Mouse (Mus musculus): Measurements from ENCODE around the gene Slc5a7. TPM values are rescaled to one million over a fixed set of nuclear protein-coding genes. Genes with fewer than 3 reads are reported as not detected.

The Slc5a7 gene
- not detected in 2 replicates for polyA plus RNA-seq (2012; rRNA removed)

DNA sequence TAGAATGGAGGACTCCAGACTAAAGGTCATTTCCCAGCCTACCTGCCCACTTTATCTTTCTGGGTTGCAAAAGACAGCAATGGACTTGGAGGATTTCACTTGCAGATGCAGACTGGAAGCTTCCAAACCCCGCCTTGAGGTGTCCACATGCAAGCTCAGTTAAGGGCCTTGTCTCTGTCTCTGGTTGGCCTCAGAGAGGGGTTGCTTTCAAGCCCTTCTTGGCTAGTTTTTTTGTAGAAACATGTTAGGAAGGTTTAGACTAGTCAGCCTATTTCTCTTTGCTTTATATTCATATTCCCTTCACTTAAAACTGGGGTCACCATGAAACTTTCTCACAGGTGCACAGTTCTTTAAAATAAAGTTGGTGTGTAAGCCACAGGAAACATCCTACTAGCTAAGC, at the start of gene Slc5a7:
TSS of gene Slc5a7 (minus strand) at position 101 of the 400 bp plus-strand sequence.
- no peak for TF ChIP-seq POLR2A (IDR thresholded peaks at IDR 0.05; ENCODE audit: control insufficient read depth, extremely low read depth, insufficient read depth, low read length, poor library complexity)
- TF ChIP-seq CTCF (IDR thresholded peaks at IDR 0.05; ENCODE audit: borderline replicate concordance, control insufficient read depth, extremely low read depth, insufficient read depth, low read length, poor library complexity) = no peak
- no peak for DNase-seq
- no peaks in the 10 kb centered on the region for H3K36me3 ChIP-seq (ENCODE audit: control insufficient read depth, insufficient read depth, low read length)
- no peak within 1 kb of the TSS for H3K4me3 ChIP-seq (ENCODE audit: control insufficient read depth, insufficient read depth, low read length)
- no peaks in the 10 kb centered on the region for H3K4me1 ChIP-seq (replicated peaks; ENCODE audit: control insufficient read depth, insufficient read depth, low read length)
- no peak within 1 kb of the TSS for H3K27ac ChIP-seq (ENCODE audit: control insufficient read depth, insufficient read depth, low read length)
- no peaks in the 10 kb centered on the region for H3K27me3 ChIP-seq (ENCODE audit: control insufficient read depth, insufficient read depth, low read length)
- 71% methylated on average over 1 of the region's 1 CpGs for WGBS

DNA sequence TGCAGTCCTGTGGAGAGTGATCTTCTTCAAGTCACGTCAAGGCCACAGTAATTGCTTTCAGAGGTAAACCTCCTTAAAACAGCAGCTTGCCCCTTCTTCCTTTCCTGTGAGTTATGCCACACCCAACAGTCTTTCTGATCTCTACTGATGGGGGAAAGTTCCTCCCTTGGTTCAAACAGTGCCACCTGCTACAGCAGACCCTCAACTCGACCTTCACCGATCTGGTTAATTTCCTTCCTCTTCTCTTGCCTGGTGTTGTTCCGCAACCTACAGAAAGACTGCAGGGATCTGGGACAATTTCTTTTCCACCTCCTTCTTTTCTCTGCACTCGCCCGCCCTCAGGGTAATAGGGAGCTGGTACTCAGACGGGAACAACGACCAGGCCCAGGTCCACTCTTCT, 48.8 kb upstream of the Slc5a7 start:
- no peaks in the 10 kb centered on the region for H3K4me1 ChIP-seq (replicated peaks; ENCODE audit: control insufficient read depth, insufficient read depth, low read length)
- no peaks in the 10 kb centered on the region for H3K36me3 ChIP-seq (ENCODE audit: control insufficient read depth, insufficient read depth, low read length)
- TF ChIP-seq POLR2A (IDR thresholded peaks at IDR 0.05; ENCODE audit: control insufficient read depth, extremely low read depth, insufficient read depth, low read length, poor library complexity) (no peak), CTCF (IDR thresholded peaks at IDR 0.05; ENCODE audit: borderline replicate concordance, control insufficient read depth, extremely low read depth, insufficient read depth, low read length, poor library complexity) (no peak)
- no peak for DNase-seq
- H3K27me3 ChIP-seq (ENCODE audit: control insufficient read depth, insufficient read depth, low read length) = no peaks in the 10 kb centered on the region
- H3K27ac ChIP-seq (ENCODE audit: control insufficient read depth, insufficient read depth, low read length) = no peak overlapping the region
- no peak overlapping the region for H3K4me3 ChIP-seq (ENCODE audit: control insufficient read depth, insufficient read depth, low read length)
- WGBS = 42% methylated on average over 8 of the region's 8 CpGs

DNA sequence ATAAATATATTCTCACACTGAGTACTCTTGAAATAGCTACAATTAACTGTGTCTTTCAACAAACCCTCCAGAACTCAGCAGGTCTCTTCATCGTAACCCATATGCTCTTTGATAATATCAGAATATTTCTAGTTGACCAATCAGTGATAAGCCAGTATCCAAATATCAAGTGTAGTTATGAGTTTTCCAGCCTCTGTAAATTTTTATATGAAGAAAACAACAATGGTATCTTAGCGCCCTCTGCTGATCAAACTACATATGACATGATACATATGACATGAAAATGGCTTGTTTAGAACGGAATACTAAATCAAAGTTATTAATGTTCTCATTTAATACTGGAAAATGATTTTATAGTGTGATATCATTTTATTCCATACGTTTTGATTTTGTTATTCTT, 44.6 kb upstream of the Slc5a7 start:
- WGBS = 28% methylated on average over 4 of the region's 4 CpGs
- Histone ChIP-seq H3K27ac (ENCODE audit: control insufficient read depth, insufficient read depth, low read length) (no peak overlapping the region), H3K36me3 (ENCODE audit: control insufficient read depth, insufficient read depth, low read length) (no peaks in the 10 kb centered on the region), H3K4me1 (replicated peaks; ENCODE audit: control insufficient read depth, insufficient read depth, low read length) (no peaks in the 10 kb centered on the region), H3K27me3 (ENCODE audit: control insufficient read depth, insufficient read depth, low read length) (no peaks in the 10 kb centered on the region), H3K4me3 (ENCODE audit: control insufficient read depth, insufficient read depth, low read length) (no peak overlapping the region)
- no peak for DNase-seq
- TF ChIP-seq POLR2A (IDR thresholded peaks at IDR 0.05; ENCODE audit: control insufficient read depth, extremely low read depth, insufficient read depth, low read length, poor library complexity) = no peak
- no peak for TF ChIP-seq CTCF (IDR thresholded peaks at IDR 0.05; ENCODE audit: borderline replicate concordance, control insufficient read depth, extremely low read depth, insufficient read depth, low read length, poor library complexity)

DNA sequence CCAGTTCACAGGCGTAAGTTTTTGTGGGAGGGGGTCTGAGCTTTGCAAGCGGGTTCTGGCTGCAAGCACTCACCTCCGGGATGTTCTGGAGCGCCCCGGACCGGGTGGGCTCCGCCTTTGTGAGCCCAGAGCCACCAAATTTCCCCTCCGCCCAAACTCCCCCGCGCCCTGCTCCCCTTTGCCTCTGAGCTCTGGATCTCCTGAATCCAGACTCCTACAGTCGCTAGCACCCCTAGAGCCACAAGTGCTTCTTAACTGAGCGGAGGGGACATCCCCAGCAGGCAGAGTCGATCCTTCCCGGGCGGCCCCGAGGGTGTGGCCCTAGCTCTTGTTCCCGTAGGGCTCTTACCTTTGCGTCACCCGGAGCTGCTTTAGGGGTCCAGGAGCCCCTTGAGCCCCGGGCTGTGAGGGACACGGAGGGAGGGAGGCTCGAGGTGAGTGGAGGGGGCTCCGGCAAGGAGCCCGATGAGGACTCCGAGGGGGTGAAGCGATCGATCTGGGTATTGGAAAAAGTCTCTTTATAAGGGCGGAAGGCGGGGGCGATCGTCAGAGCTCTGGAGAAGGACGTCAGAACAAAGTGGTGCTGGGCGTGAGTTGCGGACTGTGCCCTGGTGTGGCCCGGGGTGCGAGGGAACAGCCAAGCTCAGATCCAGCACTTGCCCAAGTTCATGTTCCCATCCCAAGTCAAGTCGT, 456 bp downstream of the Slc5a7 start:
- DNase-seq = no peak
- no peaks in the 10 kb centered on the region for H3K36me3 ChIP-seq (ENCODE audit: control insufficient read depth, insufficient read depth, low read length)
- TF ChIP-seq CTCF (IDR thresholded peaks at IDR 0.05; ENCODE audit: borderline replicate concordance, control insufficient read depth, extremely low read depth, insufficient read depth, low read length, poor library complexity) (no peak), POLR2A (IDR thresholded peaks at IDR 0.05; ENCODE audit: control insufficient read depth, extremely low read depth, insufficient read depth, low read length, poor library complexity) (no peak)
- H3K4me1 ChIP-seq (replicated peaks; ENCODE audit: control insufficient read depth, insufficient read depth, low read length) = no peaks in the 10 kb centered on the region
- H3K27me3 ChIP-seq (ENCODE audit: control insufficient read depth, insufficient read depth, low read length) = no peaks in the 10 kb centered on the region
- H3K27ac ChIP-seq (ENCODE audit: control insufficient read depth, insufficient read depth, low read length) = no peak overlapping the region
- H3K4me3 ChIP-seq (ENCODE audit: control insufficient read depth, insufficient read depth, low read length) = no peak overlapping the region
- WGBS = 12% methylated on average over 37 of the region's 37 CpGs

DNA sequence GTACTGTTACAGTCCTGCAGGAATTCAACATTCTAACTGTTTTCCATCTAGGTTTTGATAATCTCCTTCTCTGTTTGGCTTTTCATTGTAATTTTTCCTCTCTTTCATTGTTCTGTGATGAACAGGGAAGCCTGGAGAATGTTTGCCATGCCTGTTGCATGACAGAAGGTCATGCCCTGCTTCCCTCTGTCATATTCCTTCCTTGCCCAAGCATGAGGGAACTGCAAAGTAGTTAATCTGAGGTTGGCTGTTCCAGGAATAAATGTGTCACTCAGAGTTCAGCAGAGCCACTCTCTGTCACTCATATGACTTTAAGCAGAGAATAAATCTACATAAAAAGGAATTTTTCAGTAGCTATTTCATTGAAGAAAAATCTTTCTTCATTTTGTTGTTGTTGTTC, 48.1 kb downstream of the Slc5a7 start:
- H3K27ac ChIP-seq (ENCODE audit: control insufficient read depth, insufficient read depth, low read length) = no peak overlapping the region
- H3K36me3 ChIP-seq (ENCODE audit: control insufficient read depth, insufficient read depth, low read length) = no peaks in the 10 kb centered on the region
- TF ChIP-seq CTCF (IDR thresholded peaks at IDR 0.05; ENCODE audit: borderline replicate concordance, control insufficient read depth, extremely low read depth, insufficient read depth, low read length, poor library complexity) (no peak), POLR2A (IDR thresholded peaks at IDR 0.05; ENCODE audit: control insufficient read depth, extremely low read depth, insufficient read depth, low read length, poor library complexity) (no peak)
- DNase-seq = no peak
- H3K27me3 ChIP-seq (ENCODE audit: control insufficient read depth, insufficient read depth, low read length) = no peaks in the 10 kb centered on the region
- H3K4me1 ChIP-seq (replicated peaks; ENCODE audit: control insufficient read depth, insufficient read depth, low read length) = no peaks in the 10 kb centered on the region
- no peak overlapping the region for H3K4me3 ChIP-seq (ENCODE audit: control insufficient read depth, insufficient read depth, low read length)

DNA sequence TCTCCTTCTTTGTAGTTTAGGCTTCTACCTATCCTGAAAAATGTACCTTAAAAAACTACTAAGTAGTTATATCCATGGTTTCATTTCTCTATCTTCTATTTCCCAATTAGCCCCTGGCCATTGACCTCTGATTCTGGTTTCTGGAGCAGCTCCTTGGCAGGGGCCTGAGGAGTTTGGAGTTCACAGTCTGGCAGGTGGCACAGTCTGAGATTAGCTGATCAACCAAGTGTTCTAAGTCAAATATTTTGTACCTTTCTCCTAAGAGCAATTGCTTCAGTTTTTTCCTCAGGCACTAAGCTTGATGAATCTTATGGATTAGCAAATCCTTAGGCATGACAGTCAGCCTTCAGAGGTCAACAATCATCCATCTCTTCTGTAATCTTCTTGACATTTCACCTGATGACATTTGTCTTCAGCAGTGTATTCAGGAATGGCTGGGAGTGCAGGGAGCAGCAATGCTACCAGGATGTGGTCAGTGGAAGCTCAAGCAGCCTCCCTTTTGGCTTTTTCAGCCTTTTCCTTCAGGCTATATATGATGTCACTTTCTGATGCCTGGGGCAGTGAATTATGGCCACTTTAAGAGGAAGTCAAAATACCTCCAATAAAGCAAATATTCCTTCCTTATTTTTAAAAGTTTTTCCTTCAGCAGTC, 55.1 kb downstream of the Slc5a7 start:
- no peak overlapping the region for H3K4me3 ChIP-seq (ENCODE audit: control insufficient read depth, insufficient read depth, low read length)
- H3K4me1 ChIP-seq (replicated peaks; ENCODE audit: control insufficient read depth, insufficient read depth, low read length) = no peaks in the 10 kb centered on the region
- no peak overlapping the region for H3K27ac ChIP-seq (ENCODE audit: control insufficient read depth, insufficient read depth, low read length)
- TF ChIP-seq POLR2A (IDR thresholded peaks at IDR 0.05; ENCODE audit: control insufficient read depth, extremely low read depth, insufficient read depth, low read length, poor library complexity) = no peak
- TF ChIP-seq CTCF (IDR thresholded peaks at IDR 0.05; ENCODE audit: borderline replicate concordance, control insufficient read depth, extremely low read depth, insufficient read depth, low read length, poor library complexity) = no peak
- no peak for DNase-seq
- H3K36me3 ChIP-seq (ENCODE audit: control insufficient read depth, insufficient read depth, low read length) = no peaks in the 10 kb centered on the region
- no peaks in the 10 kb centered on the region for H3K27me3 ChIP-seq (ENCODE audit: control insufficient read depth, insufficient read depth, low read length)

All from thymus, adult 2 months (tissue).